Mouse (Mus musculus) myocyte (in vitro differentiated cells): Measurements from ENCODE around the gene Elmod1. TPM values are rescaled to one million over a fixed set of nuclear protein-coding genes. Genes with fewer than 3 reads are reported as not detected.
"Not testable (repeated sequence)": the region's sequence is repeated elsewhere in the genome, so short reads cannot be mapped to it uniquely, and the experiment has no call there.

ENCODE experiments used
- H3K27me3 ChIP-seq: one replicate; pipeline ENCODE4 v1.6.1; 2011; ENCODE audit not compliant: control insufficient read depth, insufficient read depth, insufficient read length
- H3K36me3 ChIP-seq: one replicate; pipeline ENCODE4 v1.6.1; 2011; ENCODE audit not compliant: control insufficient read depth, insufficient read depth
- H3K4me2 ChIP-seq: one replicate; pipeline ENCODE4 v1.6.1; 2011; ENCODE audit warnings: low read depth, control low read depth
- H3K4me3 ChIP-seq: one replicate; pipeline ENCODE4 v1.5.1; 2011; ENCODE audit warnings: mild to moderate bottlenecking, control low read depth, moderate library complexity
- H3K79me2 ChIP-seq: one replicate; pipeline ENCODE4 v1.6.1; 2011; ENCODE audit not compliant: control insufficient read depth, insufficient read depth
- H3ac ChIP-seq: one replicate; pipeline ENCODE4 v1.6.1; 2011; ENCODE audit not compliant: control insufficient read depth, insufficient read length
- CEBPB ChIP-seq: IDR thresholded peaks from 2 replicates; pipeline ENCODE4 v1.6.1; 2011; ENCODE audit warnings: mild to moderate bottlenecking, moderate library complexity; ENCODE audit not compliant: poor library complexity, insufficient read depth, severe bottlenecking
- E2F4 ChIP-seq: IDR thresholded peaks from one replicate; pipeline ENCODE4 v1.6.1; 2011; ENCODE audit warnings: mild to moderate bottlenecking, control low read depth, moderate library complexity; ENCODE audit not compliant: insufficient read depth
- MAX ChIP-seq: IDR thresholded peaks from one replicate; pipeline ENCODE4 v1.6.1; 2011; ENCODE audit warnings: low read depth, mild to moderate bottlenecking, control low read depth
- MYOD1 ChIP-seq, 3 experiments: IDR thresholded peaks; one replicate each; pipeline ENCODE4 v1.6.1; 2011; ENCODE audit warnings: control low read depth in 2 of 3, low read depth in 2 of 3, mild to moderate bottlenecking in 2 of 3, moderate library complexity in 1 of 3; ENCODE audit not compliant: insufficient read length in 2 of 3, control insufficient read depth in 1 of 3
- MYOG ChIP-seq, 3 experiments: IDR thresholded peaks; one replicate each; pipeline ENCODE4 v1.6.1; 2011; ENCODE audit warnings: control low read depth in 2 of 3, low read depth in 2 of 3, mild to moderate bottlenecking in 2 of 3; ENCODE audit not compliant: insufficient read length in 2 of 3, control insufficient read depth in 1 of 3, insufficient read depth in 1 of 3
- POLR2A ChIP-seq: IDR thresholded peaks from one replicate; pipeline ENCODE4 v1.6.1; 2011; ENCODE audit warnings: low read depth, mild to moderate bottlenecking, control low read depth, moderate library complexity; ENCODE audit not compliant: insufficient read length
- POLR2AphosphoS2 ChIP-seq: IDR thresholded peaks from one replicate; pipeline ENCODE4 v1.6.1; 2011; ENCODE audit warnings: low read depth, control low read depth; ENCODE audit not compliant: insufficient read length
- REST ChIP-seq: IDR thresholded peaks from one replicate; pipeline ENCODE4 v1.6.1; 2011; ENCODE audit warnings: mild to moderate bottlenecking, control low read depth, moderate library complexity; ENCODE audit not compliant: insufficient read depth, insufficient read length
- SRF ChIP-seq: IDR thresholded peaks from one replicate; pipeline ENCODE4 v1.6.1; 2011; ENCODE audit warnings: low read depth; ENCODE audit not compliant: control insufficient read depth, insufficient read length
- TCF12 ChIP-seq: IDR thresholded peaks from one replicate; pipeline ENCODE4 v1.6.1; 2011; ENCODE audit warnings: mild to moderate bottlenecking, control low read depth; ENCODE audit not compliant: poor library complexity, insufficient read depth, severe bottlenecking
- TCF3 ChIP-seq: IDR thresholded peaks from one replicate; pipeline ENCODE4 v1.6.1; 2011; ENCODE audit warnings: low read depth, control low read depth; ENCODE audit not compliant: insufficient read length
- USF1 ChIP-seq: IDR thresholded peaks from one replicate; pipeline ENCODE4 v1.6.1; 2011; ENCODE audit warnings: low read depth, mild to moderate bottlenecking, control low read depth, moderate library complexity
- polyA plus RNA-seq: library from polyadenylated mRNA; unstranded; fragments of >200 nt; fragmentation: generic; extraction: Trizol; gene quantifications from one replicate; pipeline ENCODE4 v1.2.1, GENCODE M21; 2012; ENCODE audit warnings: missing spikeins

Gene Elmod1
- not detected for polyA plus RNA-seq

DNA sequence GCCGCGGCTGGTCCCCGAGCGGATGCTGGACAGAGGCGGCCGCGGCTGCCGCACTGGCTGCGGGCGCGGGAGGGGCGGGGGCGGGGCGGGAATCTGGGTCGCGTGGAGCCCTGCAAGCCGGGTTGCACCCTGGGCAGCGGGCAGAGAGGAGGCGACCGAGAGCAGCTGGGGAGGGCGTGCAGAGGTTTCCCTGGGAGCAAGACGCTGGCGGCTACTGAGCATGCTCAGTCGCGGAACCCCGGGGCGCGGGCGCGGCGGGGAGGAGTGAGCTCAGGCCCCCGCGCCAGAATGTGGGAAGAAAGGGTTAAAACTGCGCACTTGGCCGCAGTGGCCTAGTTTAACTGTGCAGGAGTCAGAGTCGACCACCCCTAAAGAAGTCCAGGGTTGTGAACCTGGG, at the start of gene Elmod1:
TSS of gene Elmod1 (minus strand) at position 180 of the 397 bp plus-strand sequence.
- Histone ChIP-seq H3ac (no peak within 1 kb of the TSS), H3K79me2 (no peaks in the 10 kb centered on the region), H3K27me3 (peaks cover 17% of the 10 kb centered on the region), H3K36me3 (no peaks in the 10 kb centered on the region), H3K4me2 (no peak within 1 kb of the TSS), H3K4me3 (no peak within 1 kb of the TSS)
- TF ChIP-seq MAX (no peak), SRF (no peak), TCF12 (no peak), USF1 (no peak), CEBPB (no peak), TCF3 (no peak), MYOD1 (IDR thresholded peaks at IDR 0.05; ENCODE audit: control insufficient read depth in 1 of 3, insufficient read length in 2 of 3, low read depth in 2 of 3) (no peak), MYOG (IDR thresholded peaks at IDR 0.05; ENCODE audit: control insufficient read depth in 1 of 3, insufficient read depth in 1 of 3, insufficient read length in 2 of 3, low read depth in 2 of 3) (no peak), POLR2A (no peak), E2F4 (no peak), REST (no peak), POLR2AphosphoS2 (no peak)

DNA sequence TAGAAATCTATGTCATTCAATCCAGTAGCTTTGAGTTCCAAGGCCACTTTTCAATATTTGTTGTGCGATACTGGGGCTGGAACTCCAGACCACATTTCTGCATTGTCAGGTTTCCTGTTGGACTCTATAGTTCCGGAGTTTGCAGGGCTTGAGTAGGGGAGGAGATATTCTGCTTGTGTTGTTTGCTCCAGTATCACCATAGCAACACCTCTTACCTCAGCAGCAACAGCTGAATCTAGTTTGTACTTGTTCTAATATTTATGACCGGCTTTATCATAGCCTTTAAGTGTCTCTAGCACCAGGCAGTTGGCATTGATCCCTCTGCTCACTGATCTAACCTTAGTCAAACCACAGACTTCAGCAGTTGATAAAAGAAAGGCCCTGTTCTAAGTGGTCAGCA, 47.7 kb upstream of the Elmod1 start:
- no peak overlapping the region for H3K4me3 ChIP-seq
- no peak overlapping the region for H3K4me2 ChIP-seq
- no peaks in the 10 kb centered on the region for H3K79me2 ChIP-seq
- TF ChIP-seq TCF3: no peak
- TF ChIP-seq E2F4: no peak
- no peak for TF ChIP-seq MAX
- TF ChIP-seq USF1: no peak
- no peak for TF ChIP-seq POLR2AphosphoS2
- TF ChIP-seq SRF: no peak
- no peak for TF ChIP-seq MYOG (IDR thresholded peaks at IDR 0.05; ENCODE audit: control insufficient read depth in 1 of 3, insufficient read depth in 1 of 3, insufficient read length in 2 of 3, low read depth in 2 of 3)
- H3K27me3 ChIP-seq: no peaks in the 10 kb centered on the region
- no peak overlapping the region for H3ac ChIP-seq
- H3K36me3 ChIP-seq: no peaks in the 10 kb centered on the region

DNA sequence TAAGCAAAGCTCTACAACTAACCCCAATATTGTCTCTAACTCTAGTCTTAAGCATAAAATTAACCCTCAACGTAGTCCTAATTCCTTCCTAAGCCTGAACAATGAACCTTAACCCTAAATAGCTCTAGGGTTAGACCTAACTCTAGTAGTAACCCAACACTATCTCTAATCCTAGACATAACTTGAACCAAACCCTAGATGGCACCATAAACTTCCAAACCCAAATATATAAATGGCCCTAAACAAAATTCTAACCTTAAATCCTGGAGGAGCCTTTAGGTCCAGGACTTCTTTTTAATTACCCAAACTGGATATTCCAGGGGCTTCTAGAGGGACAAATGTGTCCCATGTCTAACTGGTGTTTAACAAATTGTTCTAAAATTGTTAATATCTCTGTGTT, 19.4 kb upstream of the Elmod1 start:
- H3ac ChIP-seq: no peak overlapping the region
- H3K4me2 ChIP-seq: no peak overlapping the region
- TF ChIP-seq SRF (no peak), MYOD1 (IDR thresholded peaks at IDR 0.05; ENCODE audit: control insufficient read depth in 1 of 3, insufficient read length in 2 of 3, low read depth in 2 of 3) (no peak), REST (no peak), MYOG (IDR thresholded peaks at IDR 0.05; ENCODE audit: control insufficient read depth in 1 of 3, insufficient read depth in 1 of 3, insufficient read length in 2 of 3, low read depth in 2 of 3) (no peak), E2F4 (no peak), CEBPB (no peak), MAX (no peak), TCF12 (no peak)
- H3K27me3 ChIP-seq: no peaks in the 10 kb centered on the region
- no peaks in the 10 kb centered on the region for H3K36me3 ChIP-seq
- H3K4me3 ChIP-seq: no peak overlapping the region
- H3K79me2 ChIP-seq: no peaks in the 10 kb centered on the region

DNA sequence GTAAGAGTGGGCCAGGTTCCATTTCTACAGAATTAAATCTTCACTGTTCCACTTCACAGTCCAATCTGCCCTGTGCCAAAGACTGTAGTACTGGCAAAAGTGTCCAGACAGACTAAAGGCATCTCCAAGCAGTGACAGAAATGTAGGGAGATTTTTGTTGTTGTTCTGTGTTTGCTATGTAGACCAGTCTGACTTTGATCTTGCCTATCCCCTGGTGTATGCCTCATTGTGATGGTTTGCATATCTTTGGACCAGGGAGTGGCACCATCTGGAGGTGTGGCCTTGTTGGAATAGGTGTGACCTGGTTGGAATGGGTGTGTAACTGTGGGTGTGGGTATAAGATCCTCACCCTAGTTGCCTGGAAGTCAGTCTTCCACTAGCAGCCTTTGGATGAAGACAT, 17.5 kb upstream of the Elmod1 start:
- H3K79me2 ChIP-seq, H3K4me2 ChIP-seq, H3K36me3 ChIP-seq, H3K27me3 ChIP-seq, H3ac ChIP-seq, H3K4me3 ChIP-seq: not testable (repeated sequence)

DNA sequence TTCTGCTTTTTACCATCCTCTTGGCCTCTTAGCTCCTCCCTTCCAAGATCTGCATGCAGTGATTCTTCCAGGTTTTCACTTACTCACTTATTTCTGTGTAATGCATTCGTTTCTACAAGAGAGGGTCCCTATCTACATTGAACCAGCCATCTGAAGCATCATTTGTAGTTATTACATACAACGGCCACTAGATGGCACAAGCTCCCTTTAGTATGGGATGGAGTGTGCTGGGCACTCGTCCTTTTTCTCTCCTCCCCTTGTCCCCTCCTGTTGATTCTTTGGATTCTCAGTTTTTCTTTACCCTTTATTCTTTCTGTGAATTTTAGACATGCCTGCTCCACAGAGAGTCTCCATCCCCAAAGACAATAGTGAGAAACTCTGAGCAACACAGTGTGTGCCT, 15.8 kb upstream of the Elmod1 start:
- H3K4me2 ChIP-seq: no peak overlapping the region
- H3K27me3 ChIP-seq: no peaks in the 10 kb centered on the region
- H3ac ChIP-seq: no peak overlapping the region
- no peaks in the 10 kb centered on the region for H3K79me2 ChIP-seq
- H3K36me3 ChIP-seq: no peaks in the 10 kb centered on the region
- TF ChIP-seq TCF12 (no peak), POLR2A (no peak), MYOD1 (IDR thresholded peaks at IDR 0.05; ENCODE audit: control insufficient read depth in 1 of 3, insufficient read length in 2 of 3, low read depth in 2 of 3) (no peak), USF1 (no peak), MYOG (IDR thresholded peaks at IDR 0.05; ENCODE audit: control insufficient read depth in 1 of 3, insufficient read depth in 1 of 3, insufficient read length in 2 of 3, low read depth in 2 of 3) (no peak), SRF (no peak), TCF3 (no peak), POLR2AphosphoS2 (no peak), CEBPB (no peak), MAX (no peak), REST (no peak), E2F4 (no peak)
- no peak overlapping the region for H3K4me3 ChIP-seq
